Mouse (Mus musculus) T-helper 2 cell (primary cell): ENCODE measurements at regions not wholly inside any gene's neighbourhood (a gene's known extent, or its start where the extent isn't known, plus 50 kb on each side); places are given as distances from the start of the nearest gene placed in this dataset.

Experiments used
- in situ Hi-C: fragments of 300-600 bp; cut with MboI, MseI; formaldehyde crosslinking; loops from one replicate; pipeline ENCODE4 v1.15.1; 2025; ENCODE audit warnings: high pct_unique_total_duplicates

- in situ Hi-C loops: no loop called here
Measured at GRCm38 (mm10) chr7:70584480-70584879, 217.9 kb upstream of the Nr2f2 start.

GRCm38 (mm10) chr7:70576112-70576910 is 209.8 kb upstream of the Nr2f2 start:
- in situ Hi-C loops: no loop called here

GRCm38 (mm10) chr7:70575614-70576013 is 209.1 kb upstream of the Nr2f2 start:
- in situ Hi-C loops: no loop called here

GRCm38 (mm10) chr7:70574194-70574593 is 207.7 kb upstream of the Nr2f2 start:
- in situ Hi-C loops: no loop called here

- in situ Hi-C loops: no loop called here
Measured at GRCm38 (mm10) chr7:70565034-70565433, 198.5 kb upstream of the Nr2f2 start.

- in situ Hi-C loops: no loop called here
Measured at GRCm38 (mm10) chr7:70548936-70549450, 182.5 kb upstream of the Nr2f2 start.

- in situ Hi-C loops: no loop called here
Measured at GRCm38 (mm10) chr7:70541881-70542665, 175.5 kb upstream of the Nr2f2 start.

- in situ Hi-C loops: no loop called here
Measured at GRCm38 (mm10) chr7:70539121-70539642, 172.6 kb upstream of the Nr2f2 start.

GRCm38 (mm10) chr7:70536046-70536445 is 169.5 kb upstream of the Nr2f2 start:
- in situ Hi-C loops: no loop called here

- in situ Hi-C loops: no loop called here
Measured at GRCm38 (mm10) chr7:70533552-70533951, 167.0 kb upstream of the Nr2f2 start.

- in situ Hi-C loops: no loop called here
Measured at GRCm38 (mm10) chr7:70527921-70528320, 161.4 kb upstream of the Nr2f2 start.

GRCm38 (mm10) chr7:70525372-70525771 is 158.8 kb upstream of the Nr2f2 start:
- in situ Hi-C loops: no loop called here

GRCm38 (mm10) chr7:70524744-70525143 is 158.2 kb upstream of the Nr2f2 start:
- in situ Hi-C loops: loop anchor here (25.0 kb wide), 1 partner anchor 937 kb away; no protein-coding TSS in a partner anchor

GRCm38 (mm10) chr7:70524251-70524650 is 157.7 kb upstream of the Nr2f2 start:
- in situ Hi-C loops: loop anchor here (25.0 kb wide), 1 partner anchor 937 kb away; no protein-coding TSS in a partner anchor

GRCm38 (mm10) chr7:70516741-70517140 is 150.2 kb upstream of the Nr2f2 start:
- in situ Hi-C loops: loop anchor here (25.0 kb wide), 1 partner anchor 929 kb away; no protein-coding TSS in a partner anchor

GRCm38 (mm10) chr7:70515341-70515851 is 148.9 kb upstream of the Nr2f2 start:
- in situ Hi-C loops: loop anchor here (25.0 kb wide), 1 partner anchor 928 kb away; no protein-coding TSS in a partner anchor

GRCm38 (mm10) chr7:70514666-70515065 is 148.1 kb upstream of the Nr2f2 start:
- in situ Hi-C loops: loop anchor here (25.0 kb wide), 1 partner anchor 927 kb away; no protein-coding TSS in a partner anchor

- in situ Hi-C loops: loop anchor here (25.0 kb wide), 1 partner anchor 925 kb away; no protein-coding TSS in a partner anchor
Measured at GRCm38 (mm10) chr7:70512354-70512753, 145.8 kb upstream of the Nr2f2 start.

GRCm38 (mm10) chr7:70505671-70506181 is 139.2 kb upstream of the Nr2f2 start:
- in situ Hi-C loops: loop anchor here (25.0 kb wide), 1 partner anchor 918 kb away; no protein-coding TSS in a partner anchor

- in situ Hi-C loops: loop anchor here (25.0 kb wide), 1 partner anchor 915 kb away; no protein-coding TSS in a partner anchor
Measured at GRCm38 (mm10) chr7:70501821-70502220, 135.3 kb upstream of the Nr2f2 start.

- in situ Hi-C loops: no loop called here
Measured at GRCm38 (mm10) chr7:70496541-70497154, 130.1 kb upstream of the Nr2f2 start.
